Comparison of ENCODE assay signal across 17 mouse cellular contexts in genomic region chr2:32636617-32637016, GRCm38 (mm10). TPM values are rescaled to one million over a fixed set of nuclear protein-coding genes. Genes with fewer than 3 reads are reported as not detected.
DNase-seq lines count a peak whose midpoint lies in the region; ATAC-seq and TF ChIP-seq lines count a peak whose summit lies in the region.
"Had no signal": no experiment of that assay in that cellular context is flagged by ENCODE, and none has a peak within 500 bp of the region (broad histone marks: within the 10 kb centered on the region; RNA-seq: fewer than 3 reads in every experiment).

No protein-coding gene starts in this region.

- H3K4me2 ChIP-seq in kidney, embryonic 15.5 days, result no peak overlapping the region
- H3K4me2 ChIP-seq in forebrain, postnatal 0 days (ENCODE audit: low read depth), result no peak overlapping the region
- H3K4me2 ChIP-seq: hindbrain, embryonic 15.5 days; neural tube, embryonic 12.5 days had no signal

- no peak overlapping the region for H3K9ac ChIP-seq in kidney, embryonic 15.5 days
- no peak overlapping the region for H3K9ac ChIP-seq in forebrain, postnatal 0 days
- H3K9ac ChIP-seq: hindbrain, embryonic 15.5 days; neural tube, embryonic 12.5 days had no signal

- no peaks in the 10 kb centered on the region for H3K27me3 ChIP-seq in heart, embryonic 10.5 days (ENCODE audit: insufficient read depth, poor library complexity, severe bottlenecking)
- no peaks in the 10 kb centered on the region for H3K27me3 ChIP-seq in kidney, embryonic 15.5 days
- H3K27me3 ChIP-seq in limb, embryonic 10.5 days (ENCODE audit: low read depth, poor library complexity, severe bottlenecking), result no peaks in the 10 kb centered on the region
- no peaks in the 10 kb centered on the region for H3K27me3 ChIP-seq in forebrain, postnatal 0 days (ENCODE audit: insufficient read depth, low read length)
- H3K27me3 ChIP-seq: hindbrain, embryonic 15.5 days; neural tube, embryonic 12.5 days had no signal

- intact Hi-C loops in heart, postnatal 14 days (cut with DNase I), result no loop called here

- ATAC-seq in kidney, embryonic 15.5 days (replicated peaks; ENCODE audit: low FRiP score), result no peak
- ATAC-seq in forebrain, postnatal 0 days, result no peak
- ATAC-seq: activated CD4-positive, CD25-positive, alpha-beta regulatory T cell, adult 4 months had no signal

- WGBS in heart, embryonic 10.5 days, result 77% methylated on average over 7 of the region's 7 CpGs
- 69% methylated on average over 7 of the region's 7 CpGs for WGBS in kidney, embryonic 15.5 days
- WGBS in limb, embryonic 10.5 days, result 89% methylated on average over 7 of the region's 7 CpGs
- WGBS in forebrain, postnatal 0 days, result 87% methylated on average over 7 of the region's 7 CpGs

- H3K27ac ChIP-seq in heart, embryonic 10.5 days, result peak overlapping the region; percentile 69
- H3K27ac ChIP-seq in kidney, embryonic 15.5 days, result peak overlapping the region; percentile 81
- peak overlapping the region; percentile 31 for H3K27ac ChIP-seq in brown adipose tissue, adult 24 weeks (replicated peaks; ENCODE audit: low read depth, low read length)
- H3K27ac ChIP-seq in limb, embryonic 10.5 days, result peak overlapping the region; percentile 53
- no peak overlapping the region for H3K27ac ChIP-seq in forebrain, postnatal 0 days (ENCODE audit: low read depth, low read length)
- H3K27ac ChIP-seq: hindbrain, embryonic 15.5 days; neural tube, embryonic 12.5 days had no signal

- TF ChIP-seq CTCF in forebrain, postnatal 0 days (IDR thresholded peaks at IDR 0.05; ENCODE audit: low read depth), result no peak

- no peak overlapping the region for H3K4me3 ChIP-seq in heart, embryonic 10.5 days
- no peak overlapping the region for H3K4me3 ChIP-seq in kidney, embryonic 15.5 days (replicated peaks)
- no peak overlapping the region for H3K4me3 ChIP-seq in brown adipose tissue, adult 24 weeks (ENCODE audit: insufficient read depth, low read depth, low read length)
- H3K4me3 ChIP-seq in limb, embryonic 10.5 days, result no peak overlapping the region
- H3K4me3 ChIP-seq in forebrain, postnatal 0 days (ENCODE audit: low read depth, low read length), result no peak overlapping the region
- H3K4me3 ChIP-seq: hindbrain, embryonic 15.5 days; neural tube, embryonic 12.5 days had no signal

- peaks cover 34% of the 10 kb centered on the region for H3K36me3 ChIP-seq in heart, embryonic 10.5 days
- no peaks in the 10 kb centered on the region for H3K36me3 ChIP-seq in kidney, embryonic 15.5 days
- peaks cover 13% of the 10 kb centered on the region for H3K36me3 ChIP-seq in limb, embryonic 10.5 days
- H3K36me3 ChIP-seq in forebrain, postnatal 0 days (ENCODE audit: insufficient read depth), result peaks cover 7% of the 10 kb centered on the region

- peaks cover 54% of the 10 kb centered on the region for H3K4me1 ChIP-seq in heart, embryonic 10.5 days
- peaks cover 55% of the 10 kb centered on the region for H3K4me1 ChIP-seq in kidney, embryonic 15.5 days
- peaks cover 34% of the 10 kb centered on the region for H3K4me1 ChIP-seq in brown adipose tissue, adult 24 weeks (ENCODE audit: control insufficient read depth, insufficient read depth, insufficient read length, low read length)
- peaks cover 34% of the 10 kb centered on the region for H3K4me1 ChIP-seq in limb, embryonic 10.5 days
- H3K4me1 ChIP-seq in forebrain, postnatal 0 days (ENCODE audit: insufficient read depth), result no peaks in the 10 kb centered on the region
- H3K4me1 ChIP-seq: hindbrain, embryonic 15.5 days had no signal

- no peak for DNase-seq in heart, embryonic 10.5 days (ENCODE audit: low spot score)
- DNase-seq in heart, postnatal 14 days, result no peak
- DNase-seq in kidney, postnatal 25 days, result no peak
- DNase-seq in limb, embryonic 10.5 days (ENCODE audit: low spot score), result no peak
- DNase-seq in forebrain, postnatal 0 days, result no peak
- no peak for DNase-seq in layer of hippocampus, adult 9-10 months (ENCODE audit: low spot score)
- DNase-seq: gastrocnemius, postnatal 25 days; kidney, adult 8-10 months; lung, adult 2 months; right cerebral cortex, postnatal 25 days; thymus, adult 18-20 months had no signal

- H3K9me3 ChIP-seq in heart, embryonic 10.5 days, result no peaks in the 10 kb centered on the region
- no peaks in the 10 kb centered on the region for H3K9me3 ChIP-seq in kidney, embryonic 15.5 days (replicated peaks)
- no peaks in the 10 kb centered on the region for H3K9me3 ChIP-seq in limb, embryonic 10.5 days (replicated peaks)
- H3K9me3 ChIP-seq in forebrain, postnatal 0 days (ENCODE audit: low read length), result no peaks in the 10 kb centered on the region
- H3K9me3 ChIP-seq: hindbrain, embryonic 15.5 days; neural tube, embryonic 12.5 days had no signal

RNA-seq across cellular contexts. Expression of gene Eng, which starts 9.8 kb away (rescaled TPM):
- polyA plus RNA-seq in heart, embryonic 10.5 days (2016; fragmentation: Nextera tagmentation; extraction: Ambion mirVana), result 87.1 and 149 TPM in 2 replicates
- 100 to 1,000 TPM; 148 to 162 TPM for total RNA-seq in heart, postnatal 14 days (2021)
- polyA plus RNA-seq in kidney, embryonic 15.5 days (2015; fragmentation: Nextera tagmentation; extraction: Ambion mirVana), result 71.9 and 82.1 TPM in 2 replicates
- polyA plus RNA-seq in brown adipose tissue, adult 24 weeks (2012; ENCODE audit: insufficient read depth, insufficient read length, missing spikeins), result 22.4 and 28.7 TPM in 2 replicates
- 27.9 and 28.5 TPM in 2 replicates for polyA plus RNA-seq in limb, embryonic 10.5 days (2016; fragmentation: Nextera tagmentation; extraction: Ambion mirVana)
- 8.2 and 14.7 TPM in 2 replicates for total RNA-seq in forebrain, postnatal 0 days (2014; rRNA removed)
- 19.3 and 22.1 TPM in 2 replicates for polyA plus RNA-seq in forebrain, postnatal 0 days (2015; fragmentation: Nextera tagmentation; extraction: Ambion mirVana)
- polyA plus RNA-seq: activated CD4-positive, CD25-positive, alpha-beta regulatory T cell, adult 4 months had no signal

RNA-seq across cellular contexts. Expression of gene Ak1, which starts 15.1 kb away (rescaled TPM):
- polyA plus RNA-seq in heart, embryonic 10.5 days (2016; fragmentation: Nextera tagmentation; extraction: Ambion mirVana), result 179 and 305 TPM in 2 replicates
- total RNA-seq in heart, postnatal 14 days (2021), result 100 to 1,000 TPM; 595 to 617 TPM
- 32.6 and 34.4 TPM in 2 replicates for polyA plus RNA-seq in kidney, embryonic 15.5 days (2015; fragmentation: Nextera tagmentation; extraction: Ambion mirVana)
- 87.5 and 109 TPM in 2 replicates for polyA plus RNA-seq in brown adipose tissue, adult 24 weeks (2012; ENCODE audit: insufficient read depth, insufficient read length, missing spikeins)
- polyA plus RNA-seq in limb, embryonic 10.5 days (2016; fragmentation: Nextera tagmentation; extraction: Ambion mirVana), result 21.6 and 35.7 TPM in 2 replicates
- 114 and 123 TPM in 2 replicates for total RNA-seq in forebrain, postnatal 0 days (2014; rRNA removed)
- 119 and 123 TPM in 2 replicates for polyA plus RNA-seq in forebrain, postnatal 0 days (2015; fragmentation: Nextera tagmentation; extraction: Ambion mirVana)
- total RNA-seq: megakaryocyte, adult 5-6 weeks had no signal

RNA-seq across cellular contexts. Expression of gene St6galnac6, which starts 37.1 kb away (rescaled TPM):
- polyA plus RNA-seq in heart, embryonic 10.5 days (2016; fragmentation: Nextera tagmentation; extraction: Ambion mirVana), result 25.1 and 28.4 TPM in 2 replicates
- total RNA-seq in heart, postnatal 14 days (2021), result 100 to 1,000 TPM in 1 of 2 experiments, 10 to 100 TPM in 1; 97.9 to 104 TPM
- polyA plus RNA-seq in kidney, embryonic 15.5 days (2015; fragmentation: Nextera tagmentation; extraction: Ambion mirVana), result 17.0 and 17.6 TPM in 2 replicates
- 79.5 and 87.3 TPM in 2 replicates for polyA plus RNA-seq in brown adipose tissue, adult 24 weeks (2012; ENCODE audit: insufficient read depth, insufficient read length, missing spikeins)
- polyA plus RNA-seq in limb, embryonic 10.5 days (2016; fragmentation: Nextera tagmentation; extraction: Ambion mirVana), result 11.8 and 16.7 TPM in 2 replicates
- total RNA-seq in forebrain, postnatal 0 days (2014; rRNA removed), result 65.3 and 72.9 TPM in 2 replicates
- polyA plus RNA-seq in forebrain, postnatal 0 days (2015; fragmentation: Nextera tagmentation; extraction: Ambion mirVana), result 34.8 and 42.3 TPM in 2 replicates

RNA-seq across cellular contexts. Expression of gene St6galnac4, which starts 49.7 kb away (rescaled TPM):
- polyA plus RNA-seq in heart, embryonic 10.5 days (2016; fragmentation: Nextera tagmentation; extraction: Ambion mirVana), result 39.8 and 49.0 TPM in 2 replicates
- 10 to 100 TPM; 22.8 to 23.6 TPM for total RNA-seq in heart, postnatal 14 days (2021)
- 22.3 and 23.2 TPM in 2 replicates for polyA plus RNA-seq in kidney, embryonic 15.5 days (2015; fragmentation: Nextera tagmentation; extraction: Ambion mirVana)
- polyA plus RNA-seq in brown adipose tissue, adult 24 weeks (2012; ENCODE audit: insufficient read depth, insufficient read length, missing spikeins), result 2.4 and 3.0 TPM in 2 replicates
- polyA plus RNA-seq in limb, embryonic 10.5 days (2016; fragmentation: Nextera tagmentation; extraction: Ambion mirVana), result 26.0 and 26.1 TPM in 2 replicates
- 32.4 and 35.5 TPM in 2 replicates for total RNA-seq in forebrain, postnatal 0 days (2014; rRNA removed)
- 31.3 and 33.2 TPM in 2 replicates for polyA plus RNA-seq in forebrain, postnatal 0 days (2015; fragmentation: Nextera tagmentation; extraction: Ambion mirVana)
